Mouse (Mus musculus) MEL (cell line): ENCODE measurements at regions not wholly inside any gene's neighbourhood (a gene's known extent, or its start where the extent isn't known, plus 50 kb on each side); places are given as distances from the start of the nearest gene placed in this dataset.

Experiments
- DNase-seq: peaks from one replicate; pipeline ENCODE4 v3.0.0; 2011; ENCODE audit warnings: low read depth, low spot score
- H3K27ac ChIP-seq: 2 replicates; pipeline ENCODE4 v1.5.1; 2012; ENCODE audit warnings: low read depth, mild to moderate bottlenecking, control low read depth, low read length, moderate library complexity; ENCODE audit not compliant: control insufficient read depth
- H3K27me3 ChIP-seq, 2 experiments: fragments of 150-350 bp in 1 of 2; sonication (generic) in 1 of 2; 2 replicates each; pipeline ENCODE4 v1.6.1; 2012; ENCODE audit warnings: low read length in 2 of 2, mild to moderate bottlenecking in 2 of 2, improper control_type of control experiment in 1 of 2, moderate library complexity in 1 of 2; ENCODE audit not compliant: insufficient read depth in 2 of 2, control insufficient read depth in 1 of 2
- H3K36me3 ChIP-seq, 2 experiments: 2 replicates each; pipeline ENCODE4 v1.6.1; 2012 to 2014; ENCODE audit warnings: low read length in 2 of 2, improper control_type of control experiment in 1 of 2, inconsistent platforms in 1 of 2, mild to moderate bottlenecking in 1 of 2; ENCODE audit not compliant: insufficient read depth in 2 of 2, control insufficient read depth in 1 of 2
- H3K4me1 ChIP-seq, 2 experiments: fragments of 150-350 bp in 1 of 2; sonication (generic) in 1 of 2; 2 replicates each; pipeline ENCODE4 v1.6.1; 2012; ENCODE audit warnings: low read length in 2 of 2, improper control_type of control experiment in 1 of 2, mild to moderate bottlenecking in 1 of 2; ENCODE audit not compliant: insufficient read depth in 2 of 2, control insufficient read depth in 1 of 2
- H3K4me3 ChIP-seq, 2 experiments: fragments of 150-350 bp in 1 of 2; sonication (generic) in 1 of 2; 2 replicates each; pipeline ENCODE4 v1.5.1; 2012; ENCODE audit warnings: low read depth in 2 of 2, low read length in 2 of 2, mild to moderate bottlenecking in 2 of 2, moderate library complexity in 2 of 2, control low read depth in 1 of 2, improper control_type of control experiment in 1 of 2; ENCODE audit not compliant: control insufficient read depth in 1 of 2, insufficient read depth in 1 of 2
- H3K79me2 ChIP-seq: 2 replicates; pipeline ENCODE4 v1.6.1; 2012; ENCODE audit warnings: mild to moderate bottlenecking, low read length, moderate library complexity; ENCODE audit not compliant: control insufficient read depth, poor library complexity, insufficient read depth
- H3K9ac ChIP-seq: 2 replicates; pipeline ENCODE4 v1.6.1; 2012; ENCODE audit warnings: low read depth, mild to moderate bottlenecking, control low read depth, low read length, moderate library complexity; ENCODE audit not compliant: control insufficient read depth, poor library complexity, severe bottlenecking
- H3K9me3 ChIP-seq: fragments of 150-350 bp; sonication (generic); replicated peaks from 2 replicates; pipeline ENCODE4 v1.6.1; 2012; ENCODE audit warnings: mild to moderate bottlenecking, low read length, improper control_type of control experiment, moderate library complexity; ENCODE audit not compliant: insufficient read depth
- BHLHE40 ChIP-seq: IDR thresholded peaks from 2 replicates; pipeline ENCODE4 v1.6.1; 2012; ENCODE audit warnings: low read depth, mild to moderate bottlenecking, inconsistent platforms, low read length, improper control_type of control experiment, borderline replicate concordance
- CTCF ChIP-seq, 3 experiments: IDR thresholded peaks in 2 of 3; conservative IDR thresholded peaks in 1 of 3; 2 replicates each; pipeline ENCODE4 v1.5.1; 2011 to 2012; ENCODE audit warnings: low read length in 3 of 3, low read depth in 2 of 3, mild to moderate bottlenecking in 2 of 3, improper control_type of control experiment in 1 of 3, inconsistent platforms in 1 of 3, mixed read lengths in 1 of 3, moderate library complexity in 1 of 3; ENCODE audit not compliant: control insufficient read depth in 1 of 3, insufficient read depth in 1 of 3, poor library complexity in 1 of 3, severe bottlenecking in 1 of 3
- E2F4 ChIP-seq: IDR thresholded peaks from 2 replicates; pipeline ENCODE4 v1.6.1; 2011; ENCODE audit warnings: low read depth, low read length, improper control_type of control experiment, borderline replicate concordance
- ELF1 ChIP-seq: IDR thresholded peaks from 2 replicates; pipeline ENCODE4 v1.6.1; 2014; ENCODE audit warnings: low read depth, mild to moderate bottlenecking, inconsistent platforms, low read length, improper control_type of control experiment, moderate library complexity
- GABPA ChIP-seq: IDR thresholded peaks from 2 replicates; pipeline ENCODE4 v1.6.1; 2012; ENCODE audit warnings: low read depth, mild to moderate bottlenecking, inconsistent platforms, low read length, improper control_type of control experiment, moderate library complexity
- JUND ChIP-seq: IDR thresholded peaks from 2 replicates; pipeline ENCODE4 v1.6.1; 2011; ENCODE audit warnings: low read depth, mild to moderate bottlenecking, improper control_type of control experiment, low read length
- KAT2A ChIP-seq: conservative IDR thresholded peaks from 2 replicates; pipeline ENCODE4 v1.6.1; 2012; ENCODE audit warnings: low read depth, low read length, improper control_type of control experiment, inconsistent platforms
- MAZ ChIP-seq: IDR thresholded peaks from 2 replicates; pipeline ENCODE4 v1.6.1; 2012; ENCODE audit warnings: low read depth, mild to moderate bottlenecking, inconsistent platforms, low read length, improper control_type of control experiment
- MEF2A ChIP-seq: IDR thresholded peaks from 2 replicates; pipeline ENCODE4 v1.6.1; 2014; ENCODE audit warnings: low read depth, mild to moderate bottlenecking, inconsistent platforms, low read length, improper control_type of control experiment; ENCODE audit not compliant: poor library complexity, insufficient replicate concordance, severe bottlenecking; ENCODE audit errors: extremely low read depth
- MXI1 ChIP-seq: IDR thresholded peaks from 2 replicates; pipeline ENCODE4 v1.6.1; 2011; ENCODE audit warnings: mild to moderate bottlenecking, low read depth, low read length, improper control_type of control experiment
- NRF1 ChIP-seq: IDR thresholded peaks from 2 replicates; pipeline ENCODE4 v1.6.1; 2014; ENCODE audit warnings: low read depth, mild to moderate bottlenecking, inconsistent platforms, low read length, improper control_type of control experiment, moderate library complexity; ENCODE audit not compliant: poor library complexity, insufficient read depth, severe bottlenecking
- POLR2A ChIP-seq, 2 experiments: IDR thresholded peaks; 2 replicates each; pipeline ENCODE4 v1.6.1; 2011 to 2012; ENCODE audit warnings: low read length in 2 of 2, mild to moderate bottlenecking in 2 of 2, control low read depth in 1 of 2, improper control_type of control experiment in 1 of 2, low read depth in 1 of 2, moderate library complexity in 1 of 2; ENCODE audit not compliant: control insufficient read depth in 1 of 2, insufficient read depth in 1 of 2, poor library complexity in 1 of 2
- POLR2AphosphoS5 ChIP-seq: IDR thresholded peaks from 2 replicates; pipeline ENCODE4 v1.6.1; 2012; ENCODE audit warnings: low read depth, borderline replicate concordance, mild to moderate bottlenecking, inconsistent platforms, low read length, moderate library complexity, mixed read lengths
- RAD21 ChIP-seq: IDR thresholded peaks from 2 replicates; pipeline ENCODE4 v1.6.1; 2011; ENCODE audit warnings: mild to moderate bottlenecking, low read depth, low read length, improper control_type of control experiment
- TBP ChIP-seq: IDR thresholded peaks from 2 replicates; pipeline ENCODE4 v1.8.0; 2011; ENCODE audit warnings: low read depth, low read length, improper control_type of control experiment
- TCF12 ChIP-seq: IDR thresholded peaks from 2 replicates; pipeline ENCODE4 v1.6.1; 2014; ENCODE audit warnings: low read depth, mild to moderate bottlenecking, inconsistent platforms, low read length, improper control_type of control experiment, moderate library complexity
- UBTF ChIP-seq: IDR thresholded peaks from 2 replicates; pipeline ENCODE4 v1.6.1; 2012; ENCODE audit warnings: low read depth, mild to moderate bottlenecking, inconsistent platforms, low read length, improper control_type of control experiment, moderate library complexity, borderline replicate concordance; ENCODE audit not compliant: insufficient read depth
- USF1 ChIP-seq: IDR thresholded peaks from 2 replicates; pipeline ENCODE4 v1.6.1; 2014; ENCODE audit warnings: low read depth, mild to moderate bottlenecking, inconsistent platforms, low read length, improper control_type of control experiment, moderate library complexity
- USF2 ChIP-seq, 2 experiments: IDR thresholded peaks; 2 replicates each; pipeline ENCODE4 v1.6.1; 2011 to 2012; ENCODE audit warnings: improper control_type of control experiment in 2 of 2, low read length in 2 of 2, borderline replicate concordance in 1 of 2, inconsistent platforms in 1 of 2, low read depth in 1 of 2, mild to moderate bottlenecking in 1 of 2; ENCODE audit not compliant: insufficient read depth in 1 of 2
- ZKSCAN1 ChIP-seq: IDR thresholded peaks from 2 replicates; pipeline ENCODE4 v1.6.1; 2012; ENCODE audit warnings: low read depth, mild to moderate bottlenecking, inconsistent platforms, low read length, improper control_type of control experiment, moderate library complexity
- ZNF384 ChIP-seq: IDR thresholded peaks from 2 replicates; pipeline ENCODE4 v1.6.1; 2012; ENCODE audit warnings: low read depth, mild to moderate bottlenecking, inconsistent platforms, low read length, improper control_type of control experiment

DNA sequence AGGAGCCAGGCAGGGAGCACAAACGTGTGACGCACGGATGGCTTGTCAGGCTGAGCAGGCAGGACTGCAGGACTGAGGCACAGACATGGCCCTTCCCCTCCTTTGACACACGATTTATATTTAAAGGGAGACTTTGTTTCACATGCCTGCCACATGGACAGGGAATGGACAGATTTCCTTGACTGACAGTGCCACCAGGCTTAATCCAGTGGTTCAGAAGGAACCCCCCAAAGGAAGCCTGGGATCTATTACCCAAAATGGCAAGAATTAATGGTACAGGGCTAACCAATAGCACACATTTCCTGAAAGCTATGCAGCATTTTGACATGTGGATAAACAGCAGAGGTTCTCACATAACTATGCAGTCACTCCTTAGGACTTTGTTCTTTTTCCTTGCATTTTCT is 470.7 kb upstream of the Fam92a start:
- Histone ChIP-seq H3K4me1 (no peaks in the 10 kb centered on the region), H3K36me3 (no peaks in the 10 kb centered on the region), H3K9ac (no peak overlapping the region), H3K79me2 (no peaks in the 10 kb centered on the region), H3K27ac (no peak overlapping the region), H3K4me3 (no peak overlapping the region), H3K27me3 (no peaks in the 10 kb centered on the region), H3K9me3 (no peaks in the 10 kb centered on the region)
- no peak for DNase-seq
- TF ChIP-seq MXI1 (no peak), NRF1 (no peak), JUND (no peak), MEF2A (no peak), POLR2AphosphoS5 (no peak), USF2 (IDR thresholded peaks at IDR 0.05; ENCODE audit: borderline replicate concordance in 1 of 2, insufficient read depth in 1 of 2, low read depth in 1 of 2, low read length in 2 of 2) (no peak), RAD21 (no peak), E2F4 (no peak), TBP (no peak), ZKSCAN1 (no peak), KAT2A (no peak), UBTF (no peak), CTCF (IDR thresholded peaks at IDR 0.05 in 2 of 3, conservative IDR thresholded peaks at IDR 0.05 in 1 of 3; ENCODE audit: control insufficient read depth in 1 of 3, insufficient read depth in 1 of 3, low read depth in 2 of 3, low read length in 3 of 3, poor library complexity in 1 of 3, severe bottlenecking in 1 of 3) (no peak), MAZ (no peak), POLR2A (IDR thresholded peaks at IDR 0.05; ENCODE audit: control insufficient read depth in 1 of 2, insufficient read depth in 1 of 2, low read depth in 1 of 2, low read length in 2 of 2, poor library complexity in 1 of 2) (no peak), GABPA (no peak), TCF12 (no peak), ZNF384 (no peak)

- H3K4me1 ChIP-seq = no peaks in the 10 kb centered on the region
- no peaks in the 10 kb centered on the region for H3K9me3 ChIP-seq
- H3K9ac ChIP-seq = no peak overlapping the region
- no peak overlapping the region for H3K27ac ChIP-seq
- DNase-seq = no peak
- H3K27me3 ChIP-seq = no peaks in the 10 kb centered on the region
- H3K79me2 ChIP-seq = no peaks in the 10 kb centered on the region
- TF ChIP-seq POLR2AphosphoS5 = no peak
- TF ChIP-seq KAT2A = no peak
- TF ChIP-seq TBP = no peak
- TF ChIP-seq USF2 (IDR thresholded peaks at IDR 0.05; ENCODE audit: borderline replicate concordance in 1 of 2, insufficient read depth in 1 of 2, low read depth in 1 of 2, low read length in 2 of 2) = no peak
- no peak for TF ChIP-seq MAZ
- no peak for TF ChIP-seq ELF1
- no peak for TF ChIP-seq MEF2A
- TF ChIP-seq USF1 = no peak
- TF ChIP-seq NRF1 = no peak
- no peak for TF ChIP-seq JUND
- TF ChIP-seq BHLHE40 = no peak
- TF ChIP-seq UBTF = no peak
- H3K36me3 ChIP-seq = no peaks in the 10 kb centered on the region
- no peak overlapping the region for H3K4me3 ChIP-seq
Observed at GRCm38 (mm10) chr4:12629375-12629821, 457.6 kb upstream of the Fam92a start.
